Mouse (Mus musculus): ENCODE data around the gene Cst9. TPM values are rescaled to one million over a fixed set of nuclear protein-coding genes. Genes with fewer than 3 reads are reported as not detected.

Gene Cst9
- polyA plus RNA-seq, 1 experiment from 2014 or later: not detected

GRCm38 (mm10) chr2:148884738-148885137, 49.8 kb downstream of the Cst9 start:
- Histone ChIP-seq H3K4me1 (peaks cover 12% of the 10 kb centered on the region), H3K27me3 (ENCODE audit: poor library complexity, severe bottlenecking) (no peaks in the 10 kb centered on the region), H3K9me3 (no peaks in the 10 kb centered on the region), H3K4me3 (no peak overlapping the region), H3K36me3 (replicated peaks) (no peaks in the 10 kb centered on the region), H3K27ac (no peak overlapping the region)
- DNase-seq (ENCODE audit: extremely low spot score, low spot score): no peak

Other genes with a start within 250 kb of the Cst9 start
- gene Nxt1, start 162.5 kb upstream of the Cst9 start, polyA plus RNA-seq (2016; fragmentation: Nextera tagmentation; extraction: Ambion mirVana): 160 and 162 TPM in 2 replicates
- 25.8 and 29.6 TPM in 2 replicates for gene Gzf1, start 154.1 kb upstream of the Cst9 start, polyA plus RNA-seq (2016; fragmentation: Nextera tagmentation; extraction: Ambion mirVana)
- gene Napb, start 102.7 kb upstream of the Cst9 start, polyA plus RNA-seq (2016; fragmentation: Nextera tagmentation; extraction: Ambion mirVana): 5.1 and 5.5 TPM in 2 replicates
- not detected in 2 replicates for gene Cstl1, start 84.8 kb upstream of the Cst9 start, polyA plus RNA-seq (2016; fragmentation: Nextera tagmentation; extraction: Ambion mirVana)
- not detected in 2 replicates for gene Cst11, start 63.6 kb upstream of the Cst9 start, polyA plus RNA-seq (2016; fragmentation: Nextera tagmentation; extraction: Ambion mirVana)
- gene 8030411F24Rik, start 53.1 kb upstream of the Cst9 start, polyA plus RNA-seq (2016; fragmentation: Nextera tagmentation; extraction: Ambion mirVana): not detected in 2 replicates
- not detected in 2 replicates for gene Cst12, start 45.8 kb upstream of the Cst9 start, polyA plus RNA-seq (2016; fragmentation: Nextera tagmentation; extraction: Ambion mirVana)
- gene Cst8, start 36.4 kb upstream of the Cst9 start, polyA plus RNA-seq (2016; fragmentation: Nextera tagmentation; extraction: Ambion mirVana): not detected in 2 replicates
- gene Cst13, start 15.1 kb upstream of the Cst9 start, polyA plus RNA-seq (2016; fragmentation: Nextera tagmentation; extraction: Ambion mirVana): not detected in 2 replicates
- not detected in 2 replicates for gene 9230104L09Rik, start 29.9 kb downstream of the Cst9 start, polyA plus RNA-seq (2016; fragmentation: Nextera tagmentation; extraction: Ambion mirVana)
- gene Cst3, start 40.5 kb downstream of the Cst9 start, polyA plus RNA-seq (2016; fragmentation: Nextera tagmentation; extraction: Ambion mirVana): 287 and 297 TPM in 2 replicates
- gene Gm1330, start 168.1 kb downstream of the Cst9 start, polyA plus RNA-seq (2016; fragmentation: Nextera tagmentation; extraction: Ambion mirVana): not detected in 2 replicates
- not detected in 2 replicates for gene Gm10750, start 182.1 kb downstream of the Cst9 start, polyA plus RNA-seq (2016; fragmentation: Nextera tagmentation; extraction: Ambion mirVana)

Data from forebrain, embryonic 10.5 days (tissue).